Mouse (Mus musculus): ENCODE data around the gene Laptm5. TPM values are rescaled to one million over a fixed set of nuclear protein-coding genes. Genes with fewer than 3 reads are reported as not detected.
A peak's percentile ranks its signal among the peaks of the same experiment; 100 is the strongest.

Gene Laptm5
- 27.6 and 31.9 TPM in 2 replicates for polyA plus RNA-seq (2014; fragmentation: Nextera tagmentation; extraction: Ambion mirVana)

- 64% methylated on average over 11 of the region's 11 CpGs for WGBS
- Histone ChIP-seq H3K36me3 (ENCODE audit: control insufficient read depth, insufficient read depth, low read length) (no peaks in the 10 kb centered on the region), H3K27me3 (replicated peaks; ENCODE audit: control insufficient read depth, insufficient read depth, low read length) (no peaks in the 10 kb centered on the region), H3K27ac (ENCODE audit: low read depth, low read length) (no peak within 1 kb of the TSS), H3K9me3 (replicated peaks; ENCODE audit: control insufficient read depth, low read length) (no peaks in the 10 kb centered on the region), H3K4me2 (ENCODE audit: low read length) (no peak within 1 kb of the TSS), H3K4me3 (ENCODE audit: low read depth, low read length) (no peak within 1 kb of the TSS), H3K4me1 (ENCODE audit: control insufficient read depth, insufficient read depth, low read length) (no peaks in the 10 kb centered on the region), H3K9ac (ENCODE audit: low read length) (no peak within 1 kb of the TSS)
- ATAC-seq (no peak), DNase-seq (ENCODE audit: low spot score) (no peak)
These were observed at the start of gene Laptm5 for GRCm38 (mm10) chr4:130913077-130913476. TSS of gene Laptm5 (plus strand) at chr4:130913125.

- H3K9me3 ChIP-seq (replicated peaks; ENCODE audit: control insufficient read depth, low read length): no peaks in the 10 kb centered on the region
- H3K36me3 ChIP-seq (ENCODE audit: control insufficient read depth, insufficient read depth, low read length): no peaks in the 10 kb centered on the region
- H3K27ac ChIP-seq (ENCODE audit: low read depth, low read length): peak overlapping the region; percentile 76
- ATAC-seq (peak; percentile 19; the same call in 1 of the 2 replicates), DNase-seq (ENCODE audit: low spot score) (no peak)
- H3K4me2 ChIP-seq (ENCODE audit: low read length): peak overlapping the region; percentile 1; the same call in 1 of the 2 replicates
- 13% methylated on average over 6 of the region's 9 CpGs for WGBS
- peaks cover 25% of the 10 kb centered on the region for H3K4me1 ChIP-seq (ENCODE audit: control insufficient read depth, insufficient read depth, low read length)
- H3K4me3 ChIP-seq (ENCODE audit: low read depth, low read length): no peak overlapping the region
- no peak overlapping the region for H3K9ac ChIP-seq (ENCODE audit: low read length)
- H3K27me3 ChIP-seq (replicated peaks; ENCODE audit: control insufficient read depth, insufficient read depth, low read length): peaks cover 50% of the 10 kb centered on the region
These were observed 47.5 kb upstream of the Laptm5 start for GRCm38 (mm10) chr4:130865460-130865859.

GRCm38 (mm10) chr4:130865901-130866371, 47.0 kb upstream of the Laptm5 start:
- ATAC-seq (peak; percentile 72), DNase-seq (ENCODE audit: low spot score) (peak; percentile 92)
- Histone ChIP-seq H3K9ac (ENCODE audit: low read length) (no peak overlapping the region), H3K36me3 (ENCODE audit: control insufficient read depth, insufficient read depth, low read length) (no peaks in the 10 kb centered on the region), H3K4me3 (ENCODE audit: low read depth, low read length) (no peak overlapping the region), H3K9me3 (replicated peaks; ENCODE audit: control insufficient read depth, low read length) (no peaks in the 10 kb centered on the region), H3K4me1 (ENCODE audit: control insufficient read depth, insufficient read depth, low read length) (peaks cover 25% of the 10 kb centered on the region), H3K27me3 (replicated peaks; ENCODE audit: control insufficient read depth, insufficient read depth, low read length) (peaks cover 50% of the 10 kb centered on the region), H3K4me2 (ENCODE audit: low read length) (peak overlapping the region; percentile 1; the same call in 1 of the 2 replicates), H3K27ac (ENCODE audit: low read depth, low read length) (peak overlapping the region; percentile 76)
- 5% methylated on average over 8 of the region's 8 CpGs for WGBS

- DNase-seq (ENCODE audit: low spot score): no peak
- no peak for ATAC-seq
- Histone ChIP-seq H3K27ac (ENCODE audit: low read depth, low read length) (no peak overlapping the region), H3K4me1 (ENCODE audit: control insufficient read depth, insufficient read depth, low read length) (peaks cover 19% of the 10 kb centered on the region; the same call in 1 of the 2 replicates), H3K4me2 (ENCODE audit: low read length) (no peak overlapping the region), H3K36me3 (ENCODE audit: control insufficient read depth, insufficient read depth, low read length) (no peaks in the 10 kb centered on the region), H3K27me3 (replicated peaks; ENCODE audit: control insufficient read depth, insufficient read depth, low read length) (peaks cover 54% of the 10 kb centered on the region), H3K9ac (ENCODE audit: low read length) (no peak overlapping the region), H3K9me3 (replicated peaks; ENCODE audit: control insufficient read depth, low read length) (no peaks in the 10 kb centered on the region), H3K4me3 (ENCODE audit: low read depth, low read length) (no peak overlapping the region)
- 73% methylated on average over 6 of the region's 6 CpGs for WGBS
These were observed 45.0 kb upstream of the Laptm5 start for GRCm38 (mm10) chr4:130867940-130868339.

GRCm38 (mm10) chr4:130868803-130869202, 44.1 kb upstream of the Laptm5 start:
- no peak overlapping the region for H3K4me2 ChIP-seq (ENCODE audit: low read length)
- H3K27ac ChIP-seq (ENCODE audit: low read depth, low read length): no peak overlapping the region
- H3K36me3 ChIP-seq (ENCODE audit: control insufficient read depth, insufficient read depth, low read length): no peaks in the 10 kb centered on the region
- 55% methylated on average over 5 of the region's 5 CpGs for WGBS
- DNase-seq (ENCODE audit: low spot score): no peak
- no peak overlapping the region for H3K9ac ChIP-seq (ENCODE audit: low read length)
- H3K4me3 ChIP-seq (ENCODE audit: low read depth, low read length): no peak overlapping the region
- no peak for ATAC-seq
- no peaks in the 10 kb centered on the region for H3K9me3 ChIP-seq (replicated peaks; ENCODE audit: control insufficient read depth, low read length)
- peaks cover 19% of the 10 kb centered on the region; the same call in 1 of the 2 replicates for H3K4me1 ChIP-seq (ENCODE audit: control insufficient read depth, insufficient read depth, low read length)
- peaks cover 47% of the 10 kb centered on the region for H3K27me3 ChIP-seq (replicated peaks; ENCODE audit: control insufficient read depth, insufficient read depth, low read length)

GRCm38 (mm10) chr4:130872414-130872813, 40.5 kb upstream of the Laptm5 start:
- Histone ChIP-seq H3K4me1 (ENCODE audit: control insufficient read depth, insufficient read depth, low read length) (peaks cover 9% of the 10 kb centered on the region; the same call in 1 of the 2 replicates), H3K9ac (ENCODE audit: low read length) (no peak overlapping the region), H3K4me2 (ENCODE audit: low read length) (no peak overlapping the region), H3K27me3 (replicated peaks; ENCODE audit: control insufficient read depth, insufficient read depth, low read length) (peaks cover 46% of the 10 kb centered on the region), H3K36me3 (ENCODE audit: control insufficient read depth, insufficient read depth, low read length) (no peaks in the 10 kb centered on the region), H3K4me3 (ENCODE audit: low read depth, low read length) (no peak overlapping the region), H3K27ac (ENCODE audit: low read depth, low read length) (no peak overlapping the region), H3K9me3 (replicated peaks; ENCODE audit: control insufficient read depth, low read length) (no peaks in the 10 kb centered on the region)
- no peak for DNase-seq (ENCODE audit: low spot score)
- 14% methylated on average over 11 of the region's 11 CpGs for WGBS
- no peak for ATAC-seq

- no peak overlapping the region for H3K4me2 ChIP-seq (ENCODE audit: low read length)
- ATAC-seq (no peak), DNase-seq (ENCODE audit: low spot score) (no peak)
- H3K9ac ChIP-seq (ENCODE audit: low read length): no peak overlapping the region
- no peak overlapping the region for H3K27ac ChIP-seq (ENCODE audit: low read depth, low read length)
- no peaks in the 10 kb centered on the region for H3K9me3 ChIP-seq (replicated peaks; ENCODE audit: control insufficient read depth, low read length)
- H3K36me3 ChIP-seq (ENCODE audit: control insufficient read depth, insufficient read depth, low read length): no peaks in the 10 kb centered on the region
- 78% methylated on average over 5 of the region's 5 CpGs for WGBS
- H3K27me3 ChIP-seq (replicated peaks; ENCODE audit: control insufficient read depth, insufficient read depth, low read length): peaks cover 37% of the 10 kb centered on the region
- peaks cover 9% of the 10 kb centered on the region; the same call in 1 of the 2 replicates for H3K4me1 ChIP-seq (ENCODE audit: control insufficient read depth, insufficient read depth, low read length)
- no peak overlapping the region for H3K4me3 ChIP-seq (ENCODE audit: low read depth, low read length)
These were observed 39.5 kb upstream of the Laptm5 start for GRCm38 (mm10) chr4:130873440-130873839.

GRCm38 (mm10) chr4:130874601-130875000, 38.3 kb upstream of the Laptm5 start:
- no peaks in the 10 kb centered on the region for H3K36me3 ChIP-seq (ENCODE audit: control insufficient read depth, insufficient read depth, low read length)
- peaks cover 11% of the 10 kb centered on the region; the same call in 1 of the 2 replicates for H3K4me1 ChIP-seq (ENCODE audit: control insufficient read depth, insufficient read depth, low read length)
- peak; percentile 72 for ATAC-seq
- peak overlapping the region; percentile 8; the same call in 1 of the 2 replicates for H3K9ac ChIP-seq (ENCODE audit: low read length)
- no peak overlapping the region for H3K4me3 ChIP-seq (ENCODE audit: low read depth, low read length)
- H3K9me3 ChIP-seq (replicated peaks; ENCODE audit: control insufficient read depth, low read length): no peaks in the 10 kb centered on the region
- 6% methylated on average over 10 of the region's 10 CpGs for WGBS
- H3K4me2 ChIP-seq (ENCODE audit: low read length): peak overlapping the region; percentile 13; the same call in 1 of the 2 replicates
- H3K27me3 ChIP-seq (replicated peaks; ENCODE audit: control insufficient read depth, insufficient read depth, low read length): peaks cover 32% of the 10 kb centered on the region; the same call in 1 of the 2 replicates
- DNase-seq (ENCODE audit: low spot score): peak; percentile 95
- peak overlapping the region; percentile 53 for H3K27ac ChIP-seq (ENCODE audit: low read depth, low read length)

GRCm38 (mm10) chr4:130876016-130876726, 36.8 kb upstream of the Laptm5 start:
- DNase-seq (ENCODE audit: low spot score): no peak
- no peak overlapping the region for H3K9ac ChIP-seq (ENCODE audit: low read length)
- H3K27ac ChIP-seq (ENCODE audit: low read depth, low read length): no peak overlapping the region
- no peak for ATAC-seq
- H3K4me2 ChIP-seq (ENCODE audit: low read length): no peak overlapping the region
- H3K27me3 ChIP-seq (replicated peaks; ENCODE audit: control insufficient read depth, insufficient read depth, low read length): peaks cover 32% of the 10 kb centered on the region; the same call in 1 of the 2 replicates
- WGBS: 55% methylated on average over 14 of the region's 14 CpGs
- H3K9me3 ChIP-seq (replicated peaks; ENCODE audit: control insufficient read depth, low read length): no peaks in the 10 kb centered on the region
- peaks cover 11% of the 10 kb centered on the region; the same call in 1 of the 2 replicates for H3K4me1 ChIP-seq (ENCODE audit: control insufficient read depth, insufficient read depth, low read length)
- H3K4me3 ChIP-seq (ENCODE audit: low read depth, low read length): no peak overlapping the region
- no peaks in the 10 kb centered on the region for H3K36me3 ChIP-seq (ENCODE audit: control insufficient read depth, insufficient read depth, low read length)

Data from forebrain, embryonic 14.5 days (tissue).